Mouse (Mus musculus) 3134 (cell line): Measurements from ENCODE around the gene Ret.

Experiments used
- DNase-seq: peaks from one replicate; pipeline ENCODE4 v3.0.0-alpha.2; 2011; ENCODE audit warnings: low spot score; ENCODE audit not compliant: insufficient read length; ENCODE audit errors: extremely low read depth

Ret gene

GRCm38 (mm10) chr6:118127198-118127597, 70.3 kb downstream of the Ret start:
- DNase-seq: no peak

DNA sequence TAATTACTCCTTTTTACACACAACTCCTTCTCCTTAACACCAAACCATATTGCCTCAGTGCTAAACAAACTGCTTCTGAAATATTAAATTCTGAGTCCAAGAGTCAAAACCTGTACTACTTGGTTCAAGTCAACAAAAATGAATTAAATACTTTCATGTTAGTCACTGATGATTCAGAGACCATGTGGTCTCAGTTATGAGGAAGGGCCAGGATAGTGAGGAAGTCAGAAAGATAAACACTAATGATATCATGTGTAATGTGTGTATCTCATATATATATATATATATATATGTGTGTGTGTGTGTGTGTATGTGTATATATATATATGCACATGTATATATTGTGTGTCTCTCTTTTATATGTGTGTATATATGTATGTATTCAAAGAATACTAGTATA, 70.9 kb downstream of the Ret start:
- DNase-seq: no peak

- DNase-seq: peak; percentile 23
These were observed 74.8 kb downstream of the Ret start for GRCm38 (mm10) chr6:118122767-118123166.

DNA sequence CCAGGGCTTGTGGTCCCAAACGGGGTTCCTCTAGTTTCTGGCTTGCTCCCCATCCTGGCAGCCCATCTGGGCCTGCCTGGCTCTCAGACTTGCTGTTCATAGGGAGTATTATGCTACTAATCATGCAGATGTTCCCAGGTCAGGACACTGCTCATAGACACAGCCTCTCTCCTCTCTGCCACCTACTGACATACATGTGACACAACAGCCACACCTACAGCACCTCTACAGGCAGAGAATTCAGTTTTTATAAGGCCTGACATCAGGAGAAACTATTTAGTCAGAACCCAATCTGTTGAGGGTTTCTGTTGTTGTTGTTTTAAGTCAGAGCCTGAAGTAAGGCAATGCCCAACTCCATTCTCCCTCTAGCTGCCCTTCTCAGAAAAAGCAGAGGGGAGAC, 85.7 kb downstream of the Ret start:
- DNase-seq: no peak
